Mouse (Mus musculus) heart, adult 2 months (tissue): ENCODE measurements around the gene Ptch1.

Source experiments
- CTCF ChIP-seq: fragments of 200-600 bp; IDR thresholded peaks from 2 replicates; pipeline ENCODE4 v1.8.1; 2022; ENCODE audit warnings: antibody characterized with exemption, mild to moderate bottlenecking, moderate library complexity
- EP300 ChIP-seq: fragments of 200-500 bp; IDR thresholded peaks from 2 replicates; pipeline ENCODE4 v1.6.1; 2011; ENCODE audit warnings: low read depth, low read length, control low read depth; ENCODE audit not compliant: insufficient read depth
- POLR2A ChIP-seq: fragments of 200-500 bp; IDR thresholded peaks from 2 replicates; pipeline ENCODE4 v1.6.1; 2011; ENCODE audit warnings: mild to moderate bottlenecking, low read depth, low read length, control low read depth; ENCODE audit not compliant: insufficient read depth

DNA sequence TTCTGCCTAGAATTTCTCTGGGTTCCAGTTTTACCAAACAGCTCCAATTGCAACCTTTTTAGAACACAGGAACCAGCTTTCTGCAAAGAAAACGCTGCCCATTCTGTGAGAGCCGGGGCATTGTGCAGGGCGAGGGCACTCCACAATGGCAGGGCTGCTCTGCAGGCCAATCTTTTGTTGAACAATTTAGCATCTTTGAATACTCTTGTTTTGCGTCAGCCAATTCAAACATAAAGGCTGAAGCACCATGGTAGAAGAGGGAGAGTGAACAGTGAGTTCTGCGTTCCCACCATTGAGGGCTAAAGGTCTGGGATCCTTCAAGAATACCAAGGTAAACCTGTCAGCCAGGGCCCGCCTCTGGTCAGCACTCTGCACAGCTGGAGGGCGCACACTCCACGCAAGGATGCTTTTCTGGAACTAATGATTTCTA lies 58.5 kb downstream of the Ptch1 start:
- TF ChIP-seq EP300 (no peak), CTCF (no peak), POLR2A (no peak)
